ENCODE assay signal across 16 mouse cellular contexts in genomic region chr5:107342891-107343290, GRCm38 (mm10). TPM values are rescaled to one million over a fixed set of nuclear protein-coding genes. Genes with fewer than 3 reads are reported as not detected.
"Had no signal": no experiment of that assay in that cellular context is flagged by ENCODE, and none has a peak within 500 bp of the region (broad histone marks: within the 10 kb centered on the region; RNA-seq: fewer than 3 reads in every experiment).

No protein-coding gene starts in this region.

- DNase-seq: heart, postnatal 14 days; heart, postnatal 36 days; heart, postnatal 4 days; kidney, adult 11 months; kidney, adult 18-20 months; kidney, adult 2 months; kidney, adult 8-10 months; kidney, adult 9 months; kidney, postnatal 10 days; kidney, postnatal 14 days; kidney, postnatal 25 days; kidney, postnatal 36 days; kidney, postnatal 4 days; layer of hippocampus, adult 9-11 months; layer of hippocampus, postnatal 36 days had no signal

RNA-seq across cellular contexts. Expression of gene Ephx4, which starts 59.6 kb away (rescaled TPM):
- total RNA-seq: hematopoietic stem cell, adult 5-6 weeks had no signal
